Mouse (Mus musculus): ENCODE data around the gene Tmem39a.

Tmem39a gene

GRCm38 (mm10) chr16:38635833-38636390 lies 77.4 kb downstream of the Tmem39a start:
- no peak for DNase-seq (ENCODE audit: low spot score)

- no peak for DNase-seq (ENCODE audit: low spot score)
These were observed 78.2 kb downstream of the Tmem39a start for GRCm38 (mm10) chr16:38636682-38637081.

GRCm38 (mm10) chr16:38637085-38637484 lies 78.6 kb downstream of the Tmem39a start:
- DNase-seq (ENCODE audit: low spot score), result no peak

Measured in ovary, postnatal 10 days (tissue).